Mouse (Mus musculus): ENCODE data around the gene Stx18. TPM values are rescaled to one million over a fixed set of nuclear protein-coding genes. Genes with fewer than 3 reads are reported as not detected.

Gene Stx18
- total RNA-seq, 2 experiments from 2014 or later: 38.7 to 39.9 TPM

DNA sequence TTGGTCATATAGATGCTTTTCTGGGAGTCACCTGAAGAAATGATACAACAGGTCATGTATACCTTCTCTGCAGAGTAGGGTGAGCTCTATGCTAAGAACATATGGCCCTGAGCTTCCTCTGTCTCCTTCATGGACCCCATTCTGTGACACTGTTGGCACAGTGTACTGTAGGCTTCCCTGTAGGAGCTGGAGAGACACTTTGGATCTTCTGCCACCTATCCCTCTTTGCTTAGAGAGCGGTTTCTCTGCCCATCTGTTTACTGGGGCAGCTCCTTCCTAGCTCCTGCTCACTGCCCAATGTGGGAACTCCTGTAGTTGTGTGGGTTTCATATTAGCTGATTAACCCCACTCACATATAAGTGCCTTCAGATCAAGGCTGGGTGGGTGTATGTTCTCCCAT, 28.1 kb downstream of the Stx18 start:
- intact Hi-C loops (cut with DNase I): no loop called here
- DNase-seq (ENCODE audit: low spot score in 2 of 2): no peak

DNA sequence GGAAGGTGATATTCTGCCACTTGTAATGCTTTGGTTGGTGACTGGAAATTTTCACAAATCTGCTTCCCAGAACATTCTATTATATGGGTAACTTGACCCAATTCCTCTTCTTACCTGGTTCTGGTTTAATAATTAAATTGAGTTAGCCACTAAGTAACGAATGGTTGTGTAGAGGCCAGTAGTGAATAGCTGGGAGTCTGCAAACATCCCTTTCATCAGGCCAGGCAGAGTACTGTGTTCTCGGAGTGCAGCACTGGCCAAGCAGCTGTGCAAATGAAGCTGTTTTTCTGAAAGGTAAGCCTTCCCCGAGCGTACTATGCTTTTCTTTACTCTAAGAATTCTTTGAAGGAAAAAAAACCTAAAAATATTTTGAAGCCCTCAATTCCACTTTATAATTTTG, 37.8 kb downstream of the Stx18 start:
- intact Hi-C loops (cut with DNase I): no loop called here
- DNase-seq (ENCODE audit: low spot score in 2 of 2): no peak

- intact Hi-C loops (cut with DNase I): no loop called here
- no peak for DNase-seq (ENCODE audit: low spot score in 2 of 2)
Measured at GRCm38 (mm10) chr5:38078575-38078974, 40.0 kb downstream of the Stx18 start.

- intact Hi-C loops (cut with DNase I): no loop called here
- DNase-seq (ENCODE audit: low spot score in 2 of 2): no peak
Measured at GRCm38 (mm10) chr5:38080472-38080871, 41.9 kb downstream of the Stx18 start.

DNA sequence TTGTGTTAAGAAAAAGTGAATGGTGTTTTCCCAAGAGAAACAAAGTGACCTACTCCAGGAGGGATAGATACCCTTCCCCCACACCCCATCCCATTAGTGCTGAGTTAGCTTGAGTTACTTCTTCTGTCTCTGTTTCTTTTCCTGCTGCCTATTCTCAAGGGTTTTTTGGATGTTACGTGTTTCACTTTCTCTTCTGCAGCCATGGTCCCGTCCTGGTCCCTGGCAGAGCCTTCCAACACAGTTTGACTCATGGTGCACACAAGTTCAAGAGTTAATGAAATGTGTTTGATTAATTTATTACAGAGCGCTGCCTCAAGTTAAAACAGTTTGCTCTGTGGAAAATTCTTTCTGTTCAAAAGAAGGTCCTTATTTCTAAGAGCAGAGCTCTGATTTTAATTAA, 44.0 kb downstream of the Stx18 start:
- DNase-seq (ENCODE audit: low spot score in 2 of 2): no peak
- intact Hi-C loops (cut with DNase I): no loop called here

DNA sequence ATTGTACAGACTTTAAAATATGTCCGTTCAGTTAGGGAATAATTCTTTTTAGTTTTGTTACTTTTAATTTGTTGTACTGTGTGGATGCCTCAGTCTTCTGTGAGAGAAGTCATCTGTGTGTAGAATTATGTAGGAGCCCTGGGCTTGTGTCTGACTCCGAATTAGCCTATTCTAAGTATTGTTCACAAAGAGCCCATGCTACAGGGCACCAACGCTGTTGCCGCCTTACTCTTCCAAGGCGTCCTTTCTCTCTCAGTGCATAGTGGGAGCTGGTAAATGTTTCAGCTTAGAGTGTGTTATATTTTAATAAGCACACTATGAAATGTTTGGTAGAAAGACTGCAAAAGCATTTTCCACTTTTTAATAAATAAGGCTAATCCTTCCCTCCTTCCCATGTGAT, 44.8 kb downstream of the Stx18 start:
- no peak for DNase-seq (ENCODE audit: low spot score in 2 of 2)
- intact Hi-C loops (cut with DNase I): no loop called here

GRCm38 (mm10) chr5:38084616-38085015, 46.1 kb downstream of the Stx18 start:
- no peak for DNase-seq (ENCODE audit: low spot score in 2 of 2)
- intact Hi-C loops (cut with DNase I): loop anchor here (2.0 kb wide), 1 partner anchor 132 kb away; no protein-coding TSS in a partner anchor

- intact Hi-C loops (cut with DNase I): loop anchor here (2.0 kb wide), 1 partner anchor 133 kb away; no protein-coding TSS in a partner anchor
Measured at GRCm38 (mm10) chr5:38085561-38086392, 47.2 kb downstream of the Stx18 start.

DNA sequence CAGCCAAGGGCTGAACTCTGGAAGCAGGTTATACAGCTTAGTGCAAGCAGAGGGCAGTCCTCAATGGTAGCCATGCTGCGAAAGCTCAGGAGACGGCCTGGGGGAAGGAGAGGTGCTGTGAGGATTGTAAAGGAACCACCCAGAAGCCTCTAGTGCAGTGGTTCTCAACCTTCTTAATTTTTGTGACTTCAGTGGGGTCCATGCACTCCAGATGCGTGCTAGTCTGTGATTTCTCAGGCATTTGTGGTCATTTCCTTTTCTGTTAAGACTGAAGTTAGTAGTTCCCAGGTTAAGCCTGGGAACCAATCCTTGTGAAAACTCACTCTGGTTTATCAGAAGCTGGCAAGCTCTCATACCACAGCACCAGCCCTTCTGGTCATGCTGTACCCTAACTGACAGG, 51.6 kb downstream of the Stx18 start:
- intact Hi-C loops (cut with DNase I): loop anchor here (2.0 to 5.0 kb wide), 2 partner anchors 337 to 793 kb away; no protein-coding TSS in a partner anchor
- DNase-seq (ENCODE audit: low spot score in 2 of 2): no peak

More at GRCm38 (mm10) chr5:38085561-38086392, 47.2 kb downstream of the Stx18 start:
- peak; percentile 70 to 71 for DNase-seq (ENCODE audit: low spot score in 2 of 2)

DNA sequence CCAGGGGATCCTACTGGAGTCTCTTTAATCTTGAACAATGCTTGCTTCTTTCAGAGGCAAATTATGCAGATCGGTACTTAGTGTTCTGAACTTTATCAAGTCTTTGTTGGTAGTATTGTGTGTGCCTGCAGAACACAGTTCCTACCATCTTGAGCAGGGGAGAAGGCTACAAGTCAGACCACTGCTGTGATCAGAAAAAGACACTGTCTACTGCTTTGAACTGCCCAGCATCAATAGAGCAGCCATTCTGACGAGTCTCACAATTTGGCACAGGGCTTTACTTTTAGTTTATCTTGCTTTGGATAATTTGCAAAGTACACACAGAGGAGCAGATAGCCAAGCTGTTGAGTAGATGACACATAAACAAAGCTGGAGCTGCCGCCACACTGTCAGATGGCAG, 52.0 kb downstream of the Stx18 start:
- no peak for DNase-seq (ENCODE audit: low spot score in 2 of 2)
- intact Hi-C loops (cut with DNase I): loop anchor here (2.0 to 5.0 kb wide), 2 partner anchors 338 to 793 kb away; no protein-coding TSS in a partner anchor

DNA sequence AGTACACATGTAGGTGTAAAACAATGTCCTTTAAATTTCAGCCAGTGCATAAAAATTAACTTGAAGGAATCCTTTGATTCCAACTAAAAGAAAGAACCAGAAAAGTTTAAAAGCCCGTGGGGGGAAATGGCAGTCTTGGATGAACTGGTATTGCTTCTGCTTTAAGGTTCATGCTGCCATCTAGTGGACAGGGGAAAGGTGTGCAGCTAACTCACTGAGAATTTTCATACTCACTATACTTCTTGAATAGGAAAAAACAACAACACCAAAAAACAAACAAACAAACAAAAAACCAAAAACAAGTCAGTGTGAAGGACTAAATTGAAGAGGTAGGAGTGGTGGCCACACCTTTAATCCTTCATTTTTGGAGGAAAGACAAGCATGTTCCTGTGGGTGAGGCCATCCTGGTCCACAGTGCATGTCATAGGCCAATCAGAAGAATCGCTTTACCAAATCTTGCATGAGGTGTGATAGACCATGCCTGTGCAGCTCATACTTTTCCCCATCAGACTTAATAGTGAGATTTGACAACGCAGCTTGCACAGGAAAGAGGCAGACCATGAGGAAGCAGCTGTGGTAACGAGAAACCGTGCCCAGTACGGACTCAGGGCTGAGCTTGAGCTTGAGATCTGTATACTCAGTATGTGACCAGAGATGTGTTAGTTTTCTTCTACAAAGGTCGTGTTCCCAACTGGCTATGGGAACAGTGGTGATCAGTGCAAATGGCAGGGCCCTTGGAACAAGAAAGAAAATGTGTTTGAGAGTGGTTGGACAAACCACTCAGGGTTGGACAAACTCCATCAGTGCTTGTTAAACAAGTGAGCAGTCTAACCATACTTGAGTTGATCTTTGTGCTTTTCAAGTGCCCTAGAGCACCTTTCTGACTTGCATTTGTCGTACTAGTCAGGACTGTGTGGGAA, 52.8 kb downstream of the Stx18 start:
- DNase-seq (ENCODE audit: low spot score in 2 of 2): peak; percentile 70 to 75
- intact Hi-C loops (cut with DNase I): loop anchor here (2.0 to 5.0 kb wide), 2 partner anchors 339 to 794 kb away; no protein-coding TSS in a partner anchor

GRCm38 (mm10) chr5:38091966-38092304, 53.4 kb downstream of the Stx18 start:
- intact Hi-C loops (cut with DNase I): loop anchor here (2.0 to 5.0 kb wide), 2 partner anchors 339 to 795 kb away; no protein-coding TSS in a partner anchor

DNA sequence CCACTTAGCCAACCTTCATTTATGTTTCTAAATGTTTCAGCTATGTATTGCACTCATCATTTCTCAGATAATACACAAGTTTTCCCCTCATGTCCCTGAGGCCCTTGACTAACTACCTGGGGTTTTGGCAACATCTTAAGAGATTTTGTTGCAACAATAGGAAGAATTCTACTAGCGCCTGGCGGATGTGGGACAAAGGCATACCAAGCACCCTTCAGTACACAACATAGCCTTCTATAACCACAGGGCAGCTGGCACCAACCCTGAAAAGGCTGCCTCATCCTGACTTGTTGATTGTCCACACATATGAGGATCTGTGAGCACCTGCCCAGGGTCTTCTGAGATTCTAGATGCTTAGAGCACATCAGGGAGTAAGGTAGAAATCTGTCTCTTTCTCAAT, 55.8 kb downstream of the Stx18 start:
- DNase-seq (ENCODE audit: low spot score in 2 of 2): no peak
- intact Hi-C loops (cut with DNase I): loop anchor here (5.0 kb wide), 1 partner anchor 797 kb away; no protein-coding TSS in a partner anchor

More at GRCm38 (mm10) chr5:38091966-38092304, 53.4 kb downstream of the Stx18 start:
- DNase-seq (ENCODE audit: low spot score in 2 of 2): no peak

- intact Hi-C loops (cut with DNase I): loop anchor here (2.0 kb wide), 1 partner anchor 99 kb away; no protein-coding TSS in a partner anchor
- DNase-seq (ENCODE audit: low spot score in 2 of 2): peak in 1 of 2 experiments; percentile 56
Measured at GRCm38 (mm10) chr5:38097501-38098093, 59.1 kb downstream of the Stx18 start.

GRCm38 (mm10) chr5:38099139-38099676, 60.7 kb downstream of the Stx18 start:
- intact Hi-C loops (cut with DNase I): loop anchor here (2.0 kb wide), 1 partner anchor 98 kb away; no protein-coding TSS in a partner anchor
- no peak for DNase-seq (ENCODE audit: low spot score in 2 of 2)

GRCm38 (mm10) chr5:38102945-38103344, 64.4 kb downstream of the Stx18 start:
- intact Hi-C loops (cut with DNase I): no loop called here

GRCm38 (mm10) chr5:38106080-38106697, 67.6 kb downstream of the Stx18 start:
- intact Hi-C loops (cut with DNase I): no loop called here
- no peak for DNase-seq (ENCODE audit: low spot score in 2 of 2)

More at GRCm38 (mm10) chr5:38102945-38103344, 64.4 kb downstream of the Stx18 start:
- no peak for DNase-seq (ENCODE audit: low spot score in 2 of 2)

DNA sequence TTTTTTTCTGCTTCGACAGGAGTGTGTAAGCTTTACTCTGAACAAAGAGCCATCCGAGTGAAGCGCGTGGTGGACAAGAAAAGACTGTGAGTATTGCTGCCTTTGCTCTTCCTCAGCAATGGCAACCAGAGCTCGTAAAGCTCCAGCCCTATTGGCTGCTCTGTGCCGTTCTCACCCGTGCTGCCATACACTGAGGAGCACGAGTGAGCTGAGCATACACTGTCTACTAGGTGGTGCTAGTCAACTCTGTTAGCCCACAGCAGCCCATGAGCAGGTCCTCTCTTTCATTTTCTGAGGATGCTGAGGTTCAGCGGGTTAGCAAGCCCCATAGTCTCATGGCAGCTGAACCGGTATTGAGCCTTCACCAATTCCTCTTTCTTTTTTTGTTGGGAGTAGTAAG, 68.3 kb downstream of the Stx18 start:
- no peak for DNase-seq (ENCODE audit: low spot score in 2 of 2)
- intact Hi-C loops (cut with DNase I): no loop called here

DNA sequence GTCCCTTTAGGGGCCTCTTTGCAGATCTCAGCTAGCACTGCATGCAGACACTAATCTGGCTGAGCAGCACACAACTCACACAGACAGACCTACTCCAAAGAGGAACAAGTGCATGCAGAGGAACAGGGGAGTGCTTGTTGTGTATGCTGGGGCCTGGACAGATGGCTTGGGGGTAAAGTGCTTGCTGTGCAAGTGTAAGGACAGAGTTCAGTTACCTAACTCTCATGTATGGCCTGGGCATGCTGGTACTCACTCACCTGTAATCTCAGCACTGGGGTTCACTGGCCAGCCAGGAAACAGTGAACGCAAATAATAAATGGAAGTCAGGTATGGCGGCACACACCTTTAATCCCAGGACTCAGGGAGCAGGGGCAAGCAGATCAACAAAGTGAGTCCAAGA, 76.0 kb downstream of the Stx18 start:
- DNase-seq (ENCODE audit: low spot score in 2 of 2): no peak
- intact Hi-C loops (cut with DNase I): no loop called here
